Mouse (Mus musculus) left cerebral cortex, postnatal 4 days (tissue): ENCODE measurements around the gene Cypt4. TPM values are rescaled to one million over a fixed set of nuclear protein-coding genes. Genes with fewer than 3 reads are reported as not detected.
"Not testable (repeated sequence)": the region's sequence is repeated elsewhere in the genome, so short reads cannot be mapped to it uniquely, and the experiment has no call there.

Source experiments
- DNase-seq: peaks from one replicate; pipeline ENCODE4 v3.0.0-alpha.2; 2022
- intact Hi-C: fragments of 180-260 bp; cut with DNase I; formaldehyde crosslinking; loops from one replicate; pipeline ENCODE4 v1.15.1; 2025
- total RNA-seq, 2 experiments: library from RNA; stranded (reverse); gene quantifications; 2 replicates each; pipeline ENCODE4 v1.2.3; 2021

Gene Cypt4
- not detected for total RNA-seq

GRCm38 (mm10) chr9:24624896-24625295, at the start of gene Cypt4:
Cypt4 (plus strand) TSS chr9:24625196.
- intact Hi-C loops, result no loop called here
- no peak for DNase-seq

- DNase-seq, intact Hi-C loops: not testable (repeated sequence)
Measured at GRCm38 (mm10) chr9:24637341-24637740, 12.3 kb downstream of the Cypt4 start.

Other genes with a start within 250 kb of the Cypt4 start
- gene Dpy19l1, start 122.1 kb upstream of the Cypt4 start, total RNA-seq, result 10 to 100 TPM; 34.2 to 38.4 TPM
- gene Dpy19l2, start 71.1 kb downstream of the Cypt4 start, total RNA-seq, result under 1 TPM; 0.54 to 0.98 TPM
- gene Tbx20, start 149.1 kb downstream of the Cypt4 start, total RNA-seq, result not detected